Mouse (Mus musculus) natural killer cell, adult 2 months (primary cell): Measurements from ENCODE around the gene Catsper1.

Experiments
- DNase-seq, 2 experiments: peaks; one replicate each; pipeline ENCODE4 v3.0.0; 2022; ENCODE audit warnings: low spot score in 2 of 2

The Catsper1 gene

DNA sequence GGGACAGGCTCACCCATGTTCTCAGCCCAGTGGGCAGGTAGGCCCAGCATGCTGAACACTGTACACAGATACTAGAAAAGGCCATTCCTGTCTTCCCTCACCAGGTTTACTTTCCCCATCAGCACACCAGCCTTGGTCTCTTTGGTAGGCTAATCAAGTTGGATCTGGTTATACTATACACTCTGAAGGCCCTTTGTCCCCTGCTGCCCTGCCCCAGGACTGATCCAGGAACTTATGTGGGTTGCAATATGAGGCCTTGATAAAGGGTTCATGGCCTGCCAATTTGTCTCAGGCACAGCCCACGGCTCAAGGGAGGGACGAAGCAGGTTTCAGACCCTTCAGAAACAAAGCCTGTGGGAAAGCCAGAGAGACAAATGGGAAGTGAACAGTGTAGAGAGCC is 18.1 kb downstream of the Catsper1 start:
- DNase-seq = no peak

GRCm38 (mm10) chr19:5356080-5356479 is 20.5 kb downstream of the Catsper1 start:
- DNase-seq = no peak

GRCm38 (mm10) chr19:5362186-5362585 is 26.6 kb downstream of the Catsper1 start:
- no peak for DNase-seq

DNA sequence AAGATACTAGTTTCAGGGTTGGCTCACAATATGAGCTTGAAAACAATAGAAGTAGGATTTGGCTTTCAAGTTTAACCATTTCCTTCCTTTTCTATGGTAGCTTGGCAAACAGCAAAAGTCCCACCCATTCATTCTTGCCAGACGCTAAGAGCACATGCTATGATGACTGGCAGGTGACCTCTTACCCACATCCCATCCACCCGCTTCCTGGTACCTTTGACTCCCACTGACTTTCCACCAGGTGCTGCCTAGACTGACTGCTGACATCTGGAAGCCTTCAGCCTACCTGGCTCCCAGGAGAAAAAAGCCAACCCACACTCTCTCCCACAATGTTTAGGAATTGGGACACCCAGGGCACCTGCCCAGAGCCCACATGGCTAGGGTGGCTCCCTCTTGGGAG is 28.6 kb downstream of the Catsper1 start:
- DNase-seq = no peak

GRCm38 (mm10) chr19:5365751-5366150 is 30.2 kb downstream of the Catsper1 start:
- DNase-seq = peak in 1 of 2 experiments; percentile 14

GRCm38 (mm10) chr19:5366175-5367052 is 30.9 kb downstream of the Catsper1 start, which contains the start of gene Eif1ad:
Eif1ad (plus strand) TSS chr19:5366741.
- peak; percentile 96 to 97 for DNase-seq

DNA sequence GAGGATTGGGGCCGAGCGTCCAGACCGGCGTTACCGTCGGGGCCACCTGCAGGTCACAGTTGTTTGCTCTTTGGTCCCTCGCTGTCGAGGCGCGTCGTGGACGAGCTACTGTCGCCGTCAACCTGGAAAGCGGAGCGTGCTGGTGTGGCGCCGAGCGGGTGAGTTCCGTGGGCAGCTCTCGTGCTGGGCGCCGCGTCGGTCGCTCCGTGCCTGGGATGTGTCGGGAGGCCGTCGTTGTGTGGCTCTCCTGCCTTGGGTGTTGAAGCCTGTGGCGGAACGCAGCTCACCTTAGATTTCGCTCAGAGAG is 31.5 kb downstream of the Catsper1 start, which contains the start of gene Banf1:
Gene Banf1, minus strand, starts transcription at position 116 of the 307 bp plus-strand sequence.
- DNase-seq = no peak

GRCm38 (mm10) chr19:5367455-5367854 is 31.9 kb downstream of the Catsper1 start:
- DNase-seq = peak; percentile 29 to 50

- no peak for DNase-seq
Observed at GRCm38 (mm10) chr19:5370932-5371331, 35.4 kb downstream of the Catsper1 start.

DNA sequence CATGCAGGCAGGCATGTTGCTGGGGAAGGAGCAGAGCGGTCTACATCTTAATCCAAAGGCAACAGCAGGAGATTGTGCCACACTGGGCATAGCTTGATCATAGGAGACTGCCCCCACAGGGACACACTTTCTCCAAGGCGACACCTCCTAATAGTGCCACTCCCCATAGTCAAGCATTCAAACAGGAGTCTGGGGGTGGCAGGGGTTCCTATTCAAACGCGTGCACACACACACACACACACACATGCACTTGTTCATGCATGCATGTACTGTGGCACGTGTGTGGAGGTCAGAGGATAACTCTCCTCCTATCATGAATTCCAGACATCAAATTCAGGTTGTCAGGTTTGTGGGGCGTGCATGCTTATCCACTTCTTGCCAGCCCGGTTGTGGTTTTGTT is 37.2 kb downstream of the Catsper1 start:
- no peak for DNase-seq

- DNase-seq = no peak
Observed at GRCm38 (mm10) chr19:5374177-5374576, 38.6 kb downstream of the Catsper1 start.

GRCm38 (mm10) chr19:5374748-5375147 is 39.2 kb downstream of the Catsper1 start:
- no peak for DNase-seq

DNA sequence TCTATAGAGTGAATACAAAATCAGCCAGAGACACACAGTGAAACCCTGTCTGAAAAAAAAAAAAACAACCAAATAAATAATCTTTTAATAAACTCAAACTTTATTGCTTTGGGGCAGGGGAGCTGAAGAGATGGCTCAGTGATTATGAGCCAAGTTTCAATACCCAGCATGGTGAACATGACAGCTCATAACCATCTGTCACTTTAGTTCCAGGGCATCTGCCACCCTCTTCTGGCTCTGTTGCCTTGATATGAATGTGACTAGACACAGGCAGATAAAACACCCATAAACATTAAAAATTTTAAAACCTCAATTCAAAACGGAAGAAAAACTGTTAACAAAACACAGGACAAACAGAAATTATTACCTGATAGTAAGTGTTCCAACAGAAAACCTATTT is 41.9 kb downstream of the Catsper1 start:
- DNase-seq = no peak

- no peak for DNase-seq
Observed at GRCm38 (mm10) chr19:5383326-5383725, 47.8 kb downstream of the Catsper1 start.

DNA sequence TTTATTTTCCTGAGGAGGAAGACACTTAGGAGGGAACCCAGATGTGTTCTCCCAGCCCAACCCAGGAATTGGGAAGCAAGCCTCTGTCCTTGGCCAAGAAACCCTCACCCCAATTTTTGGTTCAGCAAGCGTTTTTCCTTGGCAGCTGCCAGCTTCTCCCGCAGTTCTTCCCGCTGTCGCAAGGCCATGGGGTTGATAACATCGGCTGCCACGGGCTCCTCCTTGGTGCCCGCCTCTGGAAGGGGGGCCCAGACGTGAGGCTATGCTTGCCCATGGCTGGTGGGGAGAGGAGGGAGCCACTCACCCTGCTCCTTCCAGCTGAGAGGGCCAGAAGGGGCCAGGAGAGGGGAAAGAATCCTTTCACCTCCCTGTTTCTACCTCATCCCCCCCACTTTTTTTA is 49.2 kb downstream of the Catsper1 start:
- DNase-seq = no peak

GRCm38 (mm10) chr19:5388011-5388441 is 52.5 kb downstream of the Catsper1 start:
- DNase-seq = peak in 1 of 2 experiments; percentile 18

DNA sequence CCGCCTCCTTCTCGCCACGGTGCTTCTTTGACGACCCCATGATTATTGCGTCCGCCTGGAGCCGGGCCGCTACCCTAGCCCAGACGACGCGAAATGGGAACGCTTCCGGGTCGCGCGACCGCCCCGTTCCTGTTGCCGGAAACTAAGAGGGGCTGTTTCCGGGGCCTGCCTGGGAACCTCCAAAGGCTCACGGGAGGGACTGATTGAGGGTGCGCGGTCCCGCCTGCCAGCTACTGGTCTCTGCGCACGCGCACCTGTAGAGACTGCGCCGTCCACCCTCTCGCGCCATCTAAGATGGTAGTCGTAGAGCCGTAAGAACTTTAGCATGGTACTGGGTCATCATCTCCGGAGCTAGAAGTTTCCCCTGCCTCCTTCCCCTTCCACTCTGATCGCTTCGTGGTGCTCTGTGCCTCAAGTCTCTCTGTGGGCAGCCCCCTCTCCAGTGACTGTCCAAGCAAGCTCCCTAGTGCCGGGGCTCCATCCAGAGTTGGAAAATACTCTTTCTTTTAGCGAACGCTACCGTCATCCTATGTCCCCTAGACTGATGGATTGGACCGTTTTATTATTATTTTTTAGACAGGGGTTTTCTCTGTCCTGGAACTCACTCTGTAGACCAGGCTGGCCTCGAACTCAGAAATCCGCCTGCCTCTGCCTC is 53.2 kb downstream of the Catsper1 start, which contains the start of gene Sart1:
Gene Sart1, minus strand, starts transcription at position 116 of the 655 bp plus-strand sequence.
- DNase-seq = peak; percentile 94 to 95

DNA sequence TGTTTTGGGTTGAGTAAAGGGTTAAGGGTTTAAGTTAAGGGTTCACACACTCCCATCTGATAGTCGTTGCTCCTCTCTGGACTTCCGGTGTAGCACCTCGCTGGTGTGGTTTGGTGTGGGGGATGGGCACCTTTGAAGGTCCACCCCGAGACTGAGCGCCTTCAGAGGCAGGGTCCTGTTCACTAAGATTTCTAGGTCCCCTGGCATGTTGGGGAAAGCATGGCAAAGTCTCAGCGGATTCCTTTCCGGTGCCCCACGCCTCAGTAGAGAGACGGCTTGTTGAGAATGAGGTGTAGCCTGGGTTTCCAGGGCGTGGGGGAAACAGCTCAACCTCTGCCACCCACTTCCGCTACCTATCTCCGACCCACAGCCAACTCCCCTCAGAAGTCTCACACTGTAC is 54.1 kb downstream of the Catsper1 start:
- peak; percentile 87 to 91 for DNase-seq

GRCm38 (mm10) chr19:5390416-5390815 is 54.9 kb downstream of the Catsper1 start:
- DNase-seq = no peak

GRCm38 (mm10) chr19:5392892-5393291 is 57.4 kb downstream of the Catsper1 start:
- no peak for DNase-seq
